Mouse (Mus musculus) gastrocnemius, postnatal 25 days (tissue): ENCODE data around the gene Coro1c. TPM values are rescaled to one million over a fixed set of nuclear protein-coding genes. Genes with fewer than 3 reads are reported as not detected.
"Not testable (repeated sequence)": the region's sequence is repeated elsewhere in the genome, so short reads cannot be mapped to it uniquely, and the experiment has no call there.

Experiments
- DNase-seq: peaks from one replicate; pipeline ENCODE4 v3.0.0; 2022
- total RNA-seq, 2 experiments: library from RNA; stranded (reverse); gene quantifications; 1 replicate in 1 of 2; 2 replicates in 1 of 2; pipeline ENCODE4 v1.2.3; 2021

The Coro1c gene
- total RNA-seq, 2 experiments from 2014 or later = 11.9 to 17.1 TPM

GRCm38 (mm10) chr5:113827991-113828411, 80.6 kb downstream of the Coro1c start:
- no peak for DNase-seq

GRCm38 (mm10) chr5:113826619-113827018, 81.9 kb downstream of the Coro1c start:
- no peak for DNase-seq

GRCm38 (mm10) chr5:113825558-113825957, 83.0 kb downstream of the Coro1c start:
- no peak for DNase-seq

GRCm38 (mm10) chr5:113824228-113824627, 84.3 kb downstream of the Coro1c start:
- DNase-seq = no peak

- no peak for DNase-seq
Observed at GRCm38 (mm10) chr5:113818572-113818971, 90.0 kb downstream of the Coro1c start.

GRCm38 (mm10) chr5:113815638-113816152, 92.9 kb downstream of the Coro1c start:
- DNase-seq = no peak

GRCm38 (mm10) chr5:113815041-113815389, 93.5 kb downstream of the Coro1c start:
- DNase-seq = no peak

- DNase-seq = no peak
Observed at GRCm38 (mm10) chr5:113814111-113815040, 94.2 kb downstream of the Coro1c start.

GRCm38 (mm10) chr5:113813608-113814007, 95.0 kb downstream of the Coro1c start:
- no peak for DNase-seq

- no peak for DNase-seq
Observed at GRCm38 (mm10) chr5:113812638-113813037, 95.9 kb downstream of the Coro1c start.

- not testable (repeated sequence) for DNase-seq
Observed at GRCm38 (mm10) chr5:113811824-113812420, 96.6 kb downstream of the Coro1c start.

GRCm38 (mm10) chr5:113810111-113810510, 98.4 kb downstream of the Coro1c start:
- DNase-seq = no peak

GRCm38 (mm10) chr5:113808177-113808576, 100.4 kb downstream of the Coro1c start:
- DNase-seq = no peak

GRCm38 (mm10) chr5:113807712-113808111, 100.8 kb downstream of the Coro1c start:
- no peak for DNase-seq

GRCm38 (mm10) chr5:113806414-113806813, 102.1 kb downstream of the Coro1c start:
- no peak for DNase-seq

GRCm38 (mm10) chr5:113805301-113805700, 103.3 kb downstream of the Coro1c start:
- DNase-seq = no peak

GRCm38 (mm10) chr5:113804395-113804966, 104.1 kb downstream of the Coro1c start:
- no peak for DNase-seq

- peak; percentile 77 for DNase-seq
Observed at GRCm38 (mm10) chr5:113800280-113800679, 108.3 kb downstream of the Coro1c start, which contains the start of gene Tmem119. Tmem119 (minus strand) TSS chr5:113800516.

GRCm38 (mm10) chr5:113799691-113800090, 108.9 kb downstream of the Coro1c start:
- no peak for DNase-seq

- no peak for DNase-seq
Observed at GRCm38 (mm10) chr5:113798525-113798924, 110.0 kb downstream of the Coro1c start.

GRCm38 (mm10) chr5:113797149-113797882, 111.2 kb downstream of the Coro1c start:
- no peak for DNase-seq
